Mouse (Mus musculus) T-helper 17 cell (primary cell): ENCODE data around the gene Sectm1a.
"Not testable (repeated sequence)": the region's sequence is repeated elsewhere in the genome, so short reads cannot be mapped to it uniquely, and the experiment has no call there.

Experiments used
- in situ Hi-C, 2 experiments: fragments of 300-600 bp; cut with MboI, MseI; formaldehyde crosslinking; loops; 1 replicate in 1 of 2; 2 replicates in 1 of 2; pipeline ENCODE4 v1.15.1; 2025; ENCODE audit warnings: high pct_unique_total_duplicates in 2 of 2

Sectm1a gene

GRCm38 (mm10) chr11:121051793-121052192, 29.2 kb downstream of the Sectm1a start:
- in situ Hi-C loops = loop anchor here in 1 of 2 experiments (10.0 kb wide), 2 partner anchors 157 to 527 kb away; no protein-coding TSS in a partner anchor

DNA sequence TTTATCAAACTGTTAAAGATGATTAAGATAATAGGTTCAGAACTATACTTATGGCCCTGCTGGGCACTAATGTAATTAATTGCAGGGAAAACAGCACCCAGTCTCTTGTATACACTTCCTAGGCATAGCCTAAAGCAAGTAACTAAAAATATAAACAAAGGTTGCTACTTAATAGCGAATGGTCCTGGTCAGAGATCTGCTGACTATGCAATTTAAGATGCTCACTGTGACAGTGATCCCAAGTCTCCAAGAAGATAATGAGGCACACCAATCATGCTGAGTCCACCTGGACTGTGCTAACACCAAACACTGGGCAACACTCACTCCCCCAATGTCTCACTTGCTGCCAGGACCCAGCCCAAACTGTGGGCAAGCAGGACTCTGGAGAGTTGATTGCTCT, 31.2 kb downstream of the Sectm1a start:
- in situ Hi-C loops = loop anchor here in 1 of 2 experiments (10.0 kb wide), 2 partner anchors 155 to 525 kb away; no protein-coding TSS in a partner anchor

GRCm38 (mm10) chr11:121047826-121048399, 33.1 kb downstream of the Sectm1a start:
- in situ Hi-C loops = no loop called here

- in situ Hi-C loops = no loop called here
Measured at GRCm38 (mm10) chr11:121045286-121045685, 35.7 kb downstream of the Sectm1a start.

- in situ Hi-C loops = not testable (repeated sequence)
Measured at GRCm38 (mm10) chr11:121043025-121043424, 38.0 kb downstream of the Sectm1a start.

DNA sequence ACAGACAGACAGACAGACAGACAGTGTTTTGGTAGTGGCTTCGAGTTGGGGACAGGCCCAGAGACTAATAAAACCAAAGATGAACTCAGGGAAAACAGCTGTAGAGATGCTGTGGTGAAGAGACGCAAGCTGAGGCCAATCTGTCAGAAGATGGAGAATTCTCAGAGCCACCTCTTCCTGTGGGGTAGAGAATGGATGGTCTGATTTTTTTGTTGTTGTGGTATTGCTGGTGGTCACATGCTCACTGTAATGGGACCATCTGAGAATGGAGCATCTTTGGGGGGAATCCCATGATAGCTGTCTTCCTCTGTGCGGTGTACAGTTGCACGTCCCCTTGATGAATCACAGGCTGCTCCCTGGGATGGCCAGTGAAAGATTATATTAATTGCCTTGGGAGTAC, 38.5 kb downstream of the Sectm1a start:
- in situ Hi-C loops = no loop called here

DNA sequence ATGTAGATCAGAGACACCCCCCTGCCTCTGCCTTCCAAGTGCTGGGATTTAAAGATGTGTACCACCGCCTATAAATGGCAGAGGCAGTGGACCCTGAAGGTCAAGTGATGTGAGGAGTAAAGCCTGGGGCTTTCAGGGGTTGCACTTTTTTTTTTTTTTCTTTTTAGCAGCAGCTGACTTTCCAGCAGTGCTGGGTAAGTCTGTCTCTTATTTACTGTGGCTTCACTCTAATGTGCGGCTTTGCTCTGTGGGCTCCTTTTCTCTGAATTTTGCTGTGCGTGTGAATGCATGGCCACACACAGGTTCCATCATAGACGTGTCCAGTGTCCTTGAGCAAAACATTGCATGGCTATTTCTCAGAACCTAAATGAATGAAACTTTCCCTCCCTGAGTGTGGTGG, 39.4 kb downstream of the Sectm1a start:
- in situ Hi-C loops = no loop called here

DNA sequence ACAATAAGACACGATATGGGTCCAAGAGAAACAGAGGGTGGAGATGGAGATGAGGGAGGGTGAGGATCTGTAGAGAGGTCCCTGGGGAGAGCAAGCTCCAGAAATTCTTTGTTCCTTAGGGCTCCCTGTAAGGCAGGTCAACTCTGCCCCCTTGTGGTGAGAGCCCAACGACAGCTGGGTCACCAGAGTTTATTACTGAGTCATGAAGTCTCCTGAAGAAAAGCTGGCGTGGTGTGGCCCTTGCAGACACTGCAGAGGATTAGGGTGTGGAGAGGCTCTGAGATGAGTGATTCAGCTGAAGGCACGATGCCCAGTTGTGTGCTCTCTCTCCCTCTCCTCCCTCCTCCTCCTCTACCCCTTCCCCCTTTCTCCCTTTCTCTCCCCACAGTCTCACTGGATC, 39.8 kb downstream of the Sectm1a start:
- in situ Hi-C loops = no loop called here

DNA sequence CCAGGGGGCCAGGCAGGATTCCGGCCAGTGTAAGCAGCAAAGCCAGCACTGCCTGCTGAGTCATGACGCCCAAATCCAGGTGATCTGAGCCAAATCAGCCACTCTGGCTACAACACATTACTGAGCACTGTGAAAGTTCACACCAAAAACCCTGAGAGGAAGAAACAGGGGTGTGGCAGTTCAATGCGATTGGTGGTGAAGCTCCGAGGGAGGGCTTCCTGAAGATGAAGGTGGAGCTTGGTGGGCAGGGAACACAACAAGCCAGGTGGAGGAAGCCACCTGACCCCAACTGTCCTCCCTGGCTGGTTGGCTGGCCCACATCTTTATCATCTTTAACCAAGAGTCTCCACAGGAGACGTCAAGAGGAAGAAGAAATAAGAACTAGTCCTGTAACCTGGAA, 41.7 kb downstream of the Sectm1a start, which contains the start of gene Cd7:
TSS of gene Cd7 (minus strand) at position 117 of the 400 bp plus-strand sequence.
- in situ Hi-C loops = no loop called here

DNA sequence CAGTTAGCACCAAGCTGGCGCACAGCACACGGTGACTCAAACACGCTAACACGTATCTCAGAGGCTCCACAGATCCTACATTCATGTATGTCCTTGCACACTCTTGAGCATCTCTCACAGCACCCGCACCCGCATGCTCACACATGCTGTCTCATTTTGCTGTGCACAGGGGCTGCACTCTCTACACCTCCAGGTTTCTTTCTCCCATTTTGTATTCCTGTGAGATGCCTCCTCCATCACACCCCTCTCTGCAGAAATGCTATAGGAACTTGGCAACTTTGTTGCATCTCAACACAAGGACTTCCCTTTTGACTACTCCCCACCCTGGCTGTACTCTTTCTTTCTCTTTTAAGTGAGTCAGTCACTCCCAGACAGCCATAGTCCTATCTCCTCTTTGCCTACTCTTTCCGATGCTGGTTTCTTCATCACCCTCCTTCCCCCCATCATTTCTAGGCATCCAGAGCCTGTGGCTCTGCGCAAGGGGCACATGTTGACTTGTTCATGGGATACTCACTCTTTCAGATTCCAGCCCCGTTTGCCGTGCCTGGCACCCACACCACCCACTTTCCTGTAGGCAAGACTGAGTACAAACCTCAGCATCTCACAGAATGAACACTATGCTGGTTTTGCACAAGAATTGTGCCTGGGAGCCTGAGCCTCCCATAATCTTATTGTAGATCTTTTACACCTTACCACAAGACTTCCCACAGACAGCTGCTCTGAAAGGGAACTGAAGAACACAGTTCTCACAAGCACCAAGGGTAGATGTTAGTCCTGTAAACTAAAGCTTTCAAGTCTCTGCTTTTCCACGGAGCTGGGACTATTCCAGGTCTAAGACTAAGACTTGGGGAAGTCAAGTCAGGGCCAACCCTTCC, 42.4 kb downstream of the Sectm1a start:
- in situ Hi-C loops = no loop called here

DNA sequence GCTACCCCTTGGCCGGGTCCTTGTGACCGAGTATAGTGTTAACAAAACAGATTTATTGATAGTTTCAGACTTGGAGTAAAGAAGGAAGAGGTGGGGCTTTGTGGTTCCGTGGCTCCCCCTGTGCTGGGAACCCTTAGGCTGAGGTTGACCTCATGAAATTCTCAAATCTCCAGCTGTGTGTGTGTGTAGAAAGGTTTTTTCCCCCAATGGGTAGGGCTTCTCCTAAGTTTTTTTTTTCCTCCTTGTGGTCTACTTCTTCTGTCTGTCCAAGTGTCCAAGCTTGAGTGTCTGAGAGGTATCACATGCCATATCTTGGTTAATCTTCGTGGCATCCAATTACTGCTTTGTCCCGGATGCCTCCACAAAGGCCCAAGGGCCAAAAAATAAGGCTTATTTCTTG, 47.9 kb downstream of the Sectm1a start:
- in situ Hi-C loops = no loop called here

- in situ Hi-C loops = no loop called here
Measured at GRCm38 (mm10) chr11:121027259-121027658, 53.8 kb downstream of the Sectm1a start.

DNA sequence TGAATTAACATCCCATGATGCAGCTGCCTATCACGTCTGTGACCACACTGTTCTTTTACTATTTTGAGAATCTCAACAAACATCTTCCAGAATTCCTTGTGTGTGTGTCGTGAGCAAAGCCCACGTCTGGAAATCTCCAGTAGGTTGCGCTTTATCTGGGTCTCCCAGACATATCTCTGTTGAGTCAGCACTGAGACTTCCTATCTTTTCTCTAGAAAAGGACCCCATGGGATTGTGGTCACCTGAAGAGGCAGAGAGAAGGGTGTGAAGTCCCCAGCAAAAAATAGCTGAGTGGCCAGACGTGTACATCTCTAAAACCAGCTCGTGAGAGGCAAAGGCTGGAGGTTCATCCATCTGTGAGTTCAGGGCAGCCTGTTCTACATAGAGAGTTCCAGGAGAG, 56.9 kb downstream of the Sectm1a start:
- in situ Hi-C loops = no loop called here

GRCm38 (mm10) chr11:121019501-121019900, 61.5 kb downstream of the Sectm1a start:
- in situ Hi-C loops = loop anchor here in 1 of 2 experiments (5.0 kb wide), 1 partner anchor 98 kb away; the partner anchor contains the start of gene Tex19.2

DNA sequence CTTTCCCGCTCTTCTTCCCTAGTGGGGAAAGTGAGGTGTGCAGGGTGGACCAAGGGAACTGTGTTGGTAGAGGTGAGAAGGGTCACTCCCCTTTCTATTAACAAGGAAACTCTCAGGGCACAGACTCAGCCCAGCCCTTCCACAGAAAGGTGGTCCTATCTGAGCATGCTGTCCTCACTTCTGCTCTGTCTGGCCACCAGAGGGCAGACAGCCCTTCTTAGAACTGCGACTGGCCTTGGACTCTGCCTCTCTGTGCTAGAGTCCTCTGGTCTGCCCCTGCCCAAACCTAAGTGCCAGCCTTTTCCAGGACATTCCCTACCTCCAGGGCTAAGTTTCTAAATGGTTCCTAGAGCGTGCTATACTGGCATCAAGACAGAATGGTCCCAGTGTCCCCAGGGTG, 63.3 kb downstream of the Sectm1a start:
- in situ Hi-C loops = loop anchor here in 1 of 2 experiments (5.0 kb wide), 1 partner anchor 100 kb away; the partner anchor contains the start of gene Tex19.2
